Mouse (Mus musculus): ENCODE data around the gene Gif. TPM values are rescaled to one million over a fixed set of nuclear protein-coding genes. Genes with fewer than 3 reads are reported as not detected.

Gif gene
- total and polyA plus RNA-seq, 2 experiments, result not detected

GRCm38 (mm10) chr19:11725915-11726314 lies 21.4 kb upstream of the Gif start:
- 37% methylated on average over 2 of the region's 2 CpGs for WGBS
- no peak overlapping the region for H3K27ac ChIP-seq (replicated peaks; ENCODE audit: insufficient read depth, low read depth, low read length)
- no peak for DNase-seq (ENCODE audit: extremely low read depth, low read depth, low spot score)

GRCm38 (mm10) chr19:11727304-11727703 lies 20.1 kb upstream of the Gif start:
- WGBS, result 95% methylated on average over 5 of the region's 5 CpGs
- no peaks in the 10 kb centered on the region for H3K4me1 ChIP-seq (ENCODE audit: control insufficient read depth, insufficient read depth, low read length)
- DNase-seq (ENCODE audit: extremely low read depth, low read depth, low spot score), result no peak

More at GRCm38 (mm10) chr19:11725915-11726314, 21.4 kb upstream of the Gif start:
- Histone ChIP-seq H3K27me3 (ENCODE audit: control insufficient read depth, insufficient read depth, low read length) (no peaks in the 10 kb centered on the region), H3K9ac (ENCODE audit: low read depth, low read length) (no peak overlapping the region), H3K79me2 (ENCODE audit: control insufficient read depth, insufficient read depth, low read length) (no peaks in the 10 kb centered on the region), H3K4me1 (ENCODE audit: control insufficient read depth, insufficient read depth, low read length) (no peaks in the 10 kb centered on the region), H3K36me3 (ENCODE audit: control insufficient read depth, insufficient read depth, low read length) (no peaks in the 10 kb centered on the region), H3K4me3 (ENCODE audit: insufficient read depth, low read depth, low read length) (no peak overlapping the region)
- TF ChIP-seq CTCF (IDR thresholded peaks at IDR 0.05; ENCODE audit: low read depth, low read length) (no peak), POLR2A (IDR thresholded peaks at IDR 0.05; ENCODE audit: extremely low read depth, insufficient read depth, low read length) (no peak)

GRCm38 (mm10) chr19:11730278-11730677 lies 17.1 kb upstream of the Gif start:
- Histone ChIP-seq H3K79me2 (ENCODE audit: control insufficient read depth, insufficient read depth, low read length) (no peaks in the 10 kb centered on the region), H3K36me3 (ENCODE audit: control insufficient read depth, insufficient read depth, low read length) (no peaks in the 10 kb centered on the region), H3K27me3 (ENCODE audit: control insufficient read depth, insufficient read depth, low read length) (no peaks in the 10 kb centered on the region), H3K27ac (replicated peaks; ENCODE audit: insufficient read depth, low read depth, low read length) (no peak overlapping the region), H3K4me1 (ENCODE audit: control insufficient read depth, insufficient read depth, low read length) (no peaks in the 10 kb centered on the region), H3K9ac (ENCODE audit: low read depth, low read length) (no peak overlapping the region), H3K4me3 (ENCODE audit: insufficient read depth, low read depth, low read length) (no peak overlapping the region)
- 70% methylated on average over 1 of the region's 1 CpGs for WGBS
- TF ChIP-seq CTCF (IDR thresholded peaks at IDR 0.05; ENCODE audit: low read depth, low read length), result no peak
- TF ChIP-seq POLR2A (IDR thresholded peaks at IDR 0.05; ENCODE audit: extremely low read depth, insufficient read depth, low read length), result no peak
- no peak for DNase-seq (ENCODE audit: extremely low read depth, low read depth, low spot score)

More at GRCm38 (mm10) chr19:11727304-11727703, 20.1 kb upstream of the Gif start:
- TF ChIP-seq CTCF (IDR thresholded peaks at IDR 0.05; ENCODE audit: low read depth, low read length) (no peak), POLR2A (IDR thresholded peaks at IDR 0.05; ENCODE audit: extremely low read depth, insufficient read depth, low read length) (no peak)
- H3K36me3 ChIP-seq (ENCODE audit: control insufficient read depth, insufficient read depth, low read length), result no peaks in the 10 kb centered on the region
- no peaks in the 10 kb centered on the region for H3K27me3 ChIP-seq (ENCODE audit: control insufficient read depth, insufficient read depth, low read length)
- H3K4me3 ChIP-seq (ENCODE audit: insufficient read depth, low read depth, low read length), result no peak overlapping the region
- no peak overlapping the region for H3K27ac ChIP-seq (replicated peaks; ENCODE audit: insufficient read depth, low read depth, low read length)
- H3K9ac ChIP-seq (ENCODE audit: low read depth, low read length), result no peak overlapping the region
- no peaks in the 10 kb centered on the region for H3K79me2 ChIP-seq (ENCODE audit: control insufficient read depth, insufficient read depth, low read length)

GRCm38 (mm10) chr19:11736455-11736854 lies 10.9 kb upstream of the Gif start:
- Histone ChIP-seq H3K4me3 (ENCODE audit: insufficient read depth, low read depth, low read length) (no peak overlapping the region), H3K79me2 (ENCODE audit: control insufficient read depth, insufficient read depth, low read length) (no peaks in the 10 kb centered on the region), H3K36me3 (ENCODE audit: control insufficient read depth, insufficient read depth, low read length) (no peaks in the 10 kb centered on the region), H3K27ac (replicated peaks; ENCODE audit: insufficient read depth, low read depth, low read length) (no peak overlapping the region), H3K27me3 (ENCODE audit: control insufficient read depth, insufficient read depth, low read length) (no peaks in the 10 kb centered on the region), H3K9ac (ENCODE audit: low read depth, low read length) (no peak overlapping the region), H3K4me1 (ENCODE audit: control insufficient read depth, insufficient read depth, low read length) (no peaks in the 10 kb centered on the region)
- whole genome bisulfite sequencing, result 51% methylated on average over 1 of the region's 1 CpGs
- no peak for DNase-seq (ENCODE audit: extremely low read depth, low read depth, low spot score)
- TF ChIP-seq CTCF (IDR thresholded peaks at IDR 0.05; ENCODE audit: low read depth, low read length) (no peak), POLR2A (IDR thresholded peaks at IDR 0.05; ENCODE audit: extremely low read depth, insufficient read depth, low read length) (no peak)

GRCm38 (mm10) chr19:11745680-11746079 lies 1.7 kb upstream of the Gif start:
- TF ChIP-seq POLR2A (IDR thresholded peaks at IDR 0.05; ENCODE audit: extremely low read depth, insufficient read depth, low read length), result no peak
- TF ChIP-seq CTCF (IDR thresholded peaks at IDR 0.05; ENCODE audit: low read depth, low read length), result no peak
- DNase-seq (ENCODE audit: extremely low read depth, low read depth, low spot score), result no peak
- H3K9ac ChIP-seq (ENCODE audit: low read depth, low read length), result no peak overlapping the region

GRCm38 (mm10) chr19:11765059-11765458 lies 17.7 kb downstream of the Gif start:
- 73% methylated on average over 3 of the region's 3 CpGs for WGBS
- H3K79me2 ChIP-seq (ENCODE audit: control insufficient read depth, insufficient read depth, low read length), result no peaks in the 10 kb centered on the region
- H3K27me3 ChIP-seq (ENCODE audit: control insufficient read depth, insufficient read depth, low read length), result no peaks in the 10 kb centered on the region
- H3K36me3 ChIP-seq (ENCODE audit: control insufficient read depth, insufficient read depth, low read length), result no peaks in the 10 kb centered on the region
- H3K4me1 ChIP-seq (ENCODE audit: control insufficient read depth, insufficient read depth, low read length), result no peaks in the 10 kb centered on the region
- H3K27ac ChIP-seq (replicated peaks; ENCODE audit: insufficient read depth, low read depth, low read length), result no peak overlapping the region
- no peak for DNase-seq (ENCODE audit: extremely low read depth, low read depth, low spot score)
- H3K4me3 ChIP-seq (ENCODE audit: insufficient read depth, low read depth, low read length), result no peak overlapping the region
- H3K9ac ChIP-seq (ENCODE audit: low read depth, low read length), result no peak overlapping the region
- TF ChIP-seq CTCF (IDR thresholded peaks at IDR 0.05; ENCODE audit: low read depth, low read length) (no peak), POLR2A (IDR thresholded peaks at IDR 0.05; ENCODE audit: extremely low read depth, insufficient read depth, low read length) (no peak)

More at GRCm38 (mm10) chr19:11745680-11746079, 1.7 kb upstream of the Gif start:
- Histone ChIP-seq H3K27ac (replicated peaks; ENCODE audit: insufficient read depth, low read depth, low read length) (no peak overlapping the region), H3K36me3 (ENCODE audit: control insufficient read depth, insufficient read depth, low read length) (no peaks in the 10 kb centered on the region), H3K4me3 (ENCODE audit: insufficient read depth, low read depth, low read length) (no peak overlapping the region), H3K4me1 (ENCODE audit: control insufficient read depth, insufficient read depth, low read length) (no peaks in the 10 kb centered on the region), H3K27me3 (ENCODE audit: control insufficient read depth, insufficient read depth, low read length) (no peaks in the 10 kb centered on the region), H3K79me2 (ENCODE audit: control insufficient read depth, insufficient read depth, low read length) (no peaks in the 10 kb centered on the region)

All from liver, adult 2 months (tissue).